Mouse (Mus musculus): Measurements from ENCODE around the gene Clec16a. TPM values are rescaled to one million over a fixed set of nuclear protein-coding genes. Genes with fewer than 3 reads are reported as not detected.

Gene Clec16a
- polyA plus RNA-seq, 1 experiment from 2014 or later = 11.3 TPM

DNA sequence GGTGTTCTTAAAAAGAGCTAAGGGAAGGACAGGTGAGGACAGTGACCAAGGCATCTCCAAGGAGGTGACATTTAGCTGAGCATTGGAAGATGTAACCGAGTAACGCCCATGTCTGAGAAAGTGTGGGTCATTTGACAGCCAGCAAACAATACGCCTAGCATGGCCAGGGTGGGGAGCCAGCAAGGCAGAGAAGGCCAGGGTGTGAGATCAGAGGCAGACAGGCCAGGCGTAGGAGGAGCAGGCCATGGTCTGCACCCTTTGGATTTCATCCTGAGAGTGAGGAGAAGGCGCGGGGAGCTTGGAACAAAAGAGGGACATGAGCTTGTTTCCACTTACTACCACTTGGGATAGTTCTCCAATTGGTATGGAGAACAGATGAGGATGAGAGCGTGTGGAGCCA is 64.8 kb downstream of the Clec16a start:
- Histone ChIP-seq H3K36me3 (replicated peaks; ENCODE audit: insufficient read depth, low read length) (peaks cover 16% of the 10 kb centered on the region; the same call in 1 of the 2 replicates), H3K9ac (replicated peaks) (no peak overlapping the region), H3K4me2 (ENCODE audit: low read depth, low read length) (no peak overlapping the region), H3K27ac (ENCODE audit: low read depth) (no peak overlapping the region), H3K4me3 (ENCODE audit: low read depth, low read length) (no peak overlapping the region), H3K4me1 (ENCODE audit: insufficient read depth) (no peaks in the 10 kb centered on the region), H3K27me3 (ENCODE audit: insufficient read depth, low read length) (no peaks in the 10 kb centered on the region), H3K9me3 (ENCODE audit: low read length) (no peaks in the 10 kb centered on the region)
- ATAC-seq = no peak
- TF ChIP-seq EP300 (IDR thresholded peaks at IDR 0.05; ENCODE audit: low read depth) (no peak), CTCF (IDR thresholded peaks at IDR 0.05; ENCODE audit: low read depth) (no peak)
- 89% methylated on average over 7 of the region's 7 CpGs for WGBS (ENCODE audit: insufficient replicate concordance)
- DNase-seq = no peak

- TF ChIP-seq EP300 (IDR thresholded peaks at IDR 0.05; ENCODE audit: low read depth) (no peak), CTCF (IDR thresholded peaks at IDR 0.05; ENCODE audit: low read depth) (no peak)
- 87% methylated on average over 6 of the region's 6 CpGs for WGBS (ENCODE audit: insufficient replicate concordance)
- DNase-seq = no peak
- H3K4me2 ChIP-seq (ENCODE audit: low read depth, low read length) = no peak overlapping the region
- H3K27me3 ChIP-seq (ENCODE audit: insufficient read depth, low read length) = no peaks in the 10 kb centered on the region
- H3K27ac ChIP-seq (ENCODE audit: low read depth) = no peak overlapping the region
- no peak overlapping the region for H3K9ac ChIP-seq (replicated peaks)
- peaks cover 24% of the 10 kb centered on the region for H3K36me3 ChIP-seq (replicated peaks; ENCODE audit: insufficient read depth, low read length)
- no peak overlapping the region for H3K4me3 ChIP-seq (ENCODE audit: low read depth, low read length)
- H3K4me1 ChIP-seq (ENCODE audit: insufficient read depth) = no peaks in the 10 kb centered on the region
- no peaks in the 10 kb centered on the region for H3K9me3 ChIP-seq (ENCODE audit: low read length)
- no peak for ATAC-seq
These were observed 65.7 kb downstream of the Clec16a start for GRCm38 (mm10) chr16:10610801-10611200.

DNA sequence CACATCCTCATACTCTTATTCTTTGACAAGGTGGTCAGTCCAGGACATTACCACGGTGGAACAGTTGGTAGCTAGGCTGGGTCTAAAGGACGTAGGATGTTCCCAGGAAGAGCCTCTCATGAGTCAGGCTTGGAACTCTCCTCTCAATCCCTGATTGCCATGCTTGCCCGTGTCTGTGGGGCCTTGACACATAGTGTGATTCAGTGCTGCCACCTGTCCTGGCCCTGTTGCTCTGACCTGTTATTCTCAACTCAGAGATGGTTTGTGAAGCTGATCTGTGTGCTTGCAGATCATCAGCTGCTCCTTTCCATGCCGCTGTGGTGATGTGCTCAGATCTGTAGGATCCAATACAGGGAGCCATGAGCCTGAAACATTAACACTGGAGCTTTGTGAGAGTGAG is 66.2 kb downstream of the Clec16a start:
- H3K9ac ChIP-seq (replicated peaks) = no peak overlapping the region
- no peak for TF ChIP-seq EP300 (IDR thresholded peaks at IDR 0.05; ENCODE audit: low read depth)
- TF ChIP-seq CTCF (IDR thresholded peaks at IDR 0.05; ENCODE audit: low read depth) = no peak
- no peak overlapping the region for H3K4me2 ChIP-seq (ENCODE audit: low read depth, low read length)
- peaks cover 26% of the 10 kb centered on the region for H3K36me3 ChIP-seq (replicated peaks; ENCODE audit: insufficient read depth, low read length)
- no peaks in the 10 kb centered on the region for H3K9me3 ChIP-seq (ENCODE audit: low read length)
- no peaks in the 10 kb centered on the region for H3K27me3 ChIP-seq (ENCODE audit: insufficient read depth, low read length)
- no peaks in the 10 kb centered on the region for H3K4me1 ChIP-seq (ENCODE audit: insufficient read depth)
- WGBS (ENCODE audit: insufficient replicate concordance) = 75% methylated on average over 4 of the region's 4 CpGs
- ATAC-seq (no peak), DNase-seq (no peak)
- H3K4me3 ChIP-seq (ENCODE audit: low read depth, low read length) = no peak overlapping the region
- no peak overlapping the region for H3K27ac ChIP-seq (ENCODE audit: low read depth)

GRCm38 (mm10) chr16:10613996-10614395 is 68.9 kb downstream of the Clec16a start:
- DNase-seq = no peak
- WGBS (ENCODE audit: insufficient replicate concordance) = 74% methylated on average over 2 of the region's 2 CpGs

GRCm38 (mm10) chr16:10620961-10621614 is 75.9 kb downstream of the Clec16a start:
- H3K4me1 ChIP-seq (ENCODE audit: insufficient read depth) = 0 out of 2 replicates have a peak, but pooled peaks cover 2% of the 10 kb centered on the region
- WGBS (ENCODE audit: insufficient replicate concordance) = 65% methylated on average over 6 of the region's 6 CpGs
- no peak overlapping the region for H3K4me3 ChIP-seq (ENCODE audit: low read depth, low read length)
- no peaks in the 10 kb centered on the region for H3K9me3 ChIP-seq (ENCODE audit: low read length)
- no peak overlapping the region for H3K9ac ChIP-seq (replicated peaks)
- H3K27ac ChIP-seq (ENCODE audit: low read depth) = no peak overlapping the region
- TF ChIP-seq EP300 (IDR thresholded peaks at IDR 0.05; ENCODE audit: low read depth) (no peak), CTCF (IDR thresholded peaks at IDR 0.05; ENCODE audit: low read depth) (no peak)
- no peak overlapping the region for H3K4me2 ChIP-seq (ENCODE audit: low read depth, low read length)
- ATAC-seq (no peak), DNase-seq (no peak)
- H3K27me3 ChIP-seq (ENCODE audit: insufficient read depth, low read length) = no peaks in the 10 kb centered on the region
- H3K36me3 ChIP-seq (replicated peaks; ENCODE audit: insufficient read depth, low read length) = peaks cover 5% of the 10 kb centered on the region; the same call in 1 of the 2 replicates

More at GRCm38 (mm10) chr16:10613996-10614395, 68.9 kb downstream of the Clec16a start:
- peaks cover 25% of the 10 kb centered on the region for H3K36me3 ChIP-seq (replicated peaks; ENCODE audit: insufficient read depth, low read length)
- no peaks in the 10 kb centered on the region for H3K4me1 ChIP-seq (ENCODE audit: insufficient read depth)
- no peak overlapping the region for H3K4me3 ChIP-seq (ENCODE audit: low read depth, low read length)
- no peak for ATAC-seq
- no peak overlapping the region for H3K4me2 ChIP-seq (ENCODE audit: low read depth, low read length)
- H3K27ac ChIP-seq (ENCODE audit: low read depth) = no peak overlapping the region
- no peaks in the 10 kb centered on the region for H3K27me3 ChIP-seq (ENCODE audit: insufficient read depth, low read length)
- no peak for TF ChIP-seq CTCF (IDR thresholded peaks at IDR 0.05; ENCODE audit: low read depth)
- H3K9me3 ChIP-seq (ENCODE audit: low read length) = no peaks in the 10 kb centered on the region
- H3K9ac ChIP-seq (replicated peaks) = no peak overlapping the region

- Histone ChIP-seq H3K4me1 (ENCODE audit: insufficient read depth) (0 out of 2 replicates have a peak, but pooled peaks cover 2% of the 10 kb centered on the region), H3K27me3 (ENCODE audit: insufficient read depth, low read length) (no peaks in the 10 kb centered on the region), H3K4me2 (ENCODE audit: low read depth, low read length) (no peak overlapping the region), H3K9me3 (ENCODE audit: low read length) (no peaks in the 10 kb centered on the region), H3K27ac (ENCODE audit: low read depth) (no peak overlapping the region), H3K9ac (replicated peaks) (no peak overlapping the region), H3K4me3 (ENCODE audit: low read depth, low read length) (no peak overlapping the region), H3K36me3 (replicated peaks; ENCODE audit: insufficient read depth, low read length) (peaks cover 5% of the 10 kb centered on the region; the same call in 1 of the 2 replicates)
- ATAC-seq (no peak), DNase-seq (no peak)
- TF ChIP-seq EP300 (IDR thresholded peaks at IDR 0.05; ENCODE audit: low read depth) (no peak), CTCF (IDR thresholded peaks at IDR 0.05; ENCODE audit: low read depth) (no peak)
- WGBS (ENCODE audit: insufficient replicate concordance) = 28% methylated on average over 1 of the region's 1 CpGs
These were observed 76.6 kb downstream of the Clec16a start for GRCm38 (mm10) chr16:10621710-10622109.
